Mouse (Mus musculus): ENCODE measurements at regions not wholly inside any gene's neighbourhood (a gene's known extent, or its start where the extent isn't known, plus 50 kb on each side); places are given as distances from the start of the nearest gene placed in this dataset.

- WGBS: 83% methylated on average over 1 of the region's 1 CpGs
- H3K4me3 ChIP-seq (replicated peaks; ENCODE audit: extremely low read depth, low read depth, low read length): no peak overlapping the region
- no peak for DNase-seq
These were observed 101.4 kb upstream of the Dazl start for GRCm38 (mm10) chr17:50394801-50395200.

GRCm38 (mm10) chr17:50395669-50396068 is 102.2 kb upstream of the Dazl start:
- TF ChIP-seq POLR2A (IDR thresholded peaks at IDR 0.05; ENCODE audit: borderline replicate concordance, extremely low read depth, low read depth, low read length) (no peak), CTCF (IDR thresholded peaks at IDR 0.05; ENCODE audit: insufficient read depth, low read length) (no peak)
- DNase-seq: no peak
- 96% methylated on average over 11 of the region's 11 CpGs for WGBS

More at GRCm38 (mm10) chr17:50394801-50395200, 101.4 kb upstream of the Dazl start:
- H3K4me1 ChIP-seq (ENCODE audit: control insufficient read depth, insufficient read depth, low read length): no peaks in the 10 kb centered on the region
- TF ChIP-seq CTCF (IDR thresholded peaks at IDR 0.05; ENCODE audit: insufficient read depth, low read length) (no peak), POLR2A (IDR thresholded peaks at IDR 0.05; ENCODE audit: borderline replicate concordance, extremely low read depth, low read depth, low read length) (no peak)

GRCm38 (mm10) chr17:50397324-50397723 is 103.9 kb upstream of the Dazl start:
- DNase-seq: no peak
- WGBS: 39% methylated on average over 4 of the region's 4 CpGs
- no peaks in the 10 kb centered on the region for H3K4me1 ChIP-seq (ENCODE audit: control insufficient read depth, insufficient read depth, low read length)
- no peak overlapping the region for H3K4me3 ChIP-seq (replicated peaks; ENCODE audit: extremely low read depth, low read depth, low read length)
- no peak for TF ChIP-seq POLR2A (IDR thresholded peaks at IDR 0.05; ENCODE audit: borderline replicate concordance, extremely low read depth, low read depth, low read length)
- TF ChIP-seq CTCF (IDR thresholded peaks at IDR 0.05; ENCODE audit: insufficient read depth, low read length): no peak

More at GRCm38 (mm10) chr17:50395669-50396068, 102.2 kb upstream of the Dazl start:
- Histone ChIP-seq H3K4me3 (replicated peaks; ENCODE audit: extremely low read depth, low read depth, low read length) (no peak overlapping the region), H3K4me1 (ENCODE audit: control insufficient read depth, insufficient read depth, low read length) (no peaks in the 10 kb centered on the region)

GRCm38 (mm10) chr17:50407249-50407990 is 101.8 kb upstream of the Plcl2 start:
- TF ChIP-seq CTCF (IDR thresholded peaks at IDR 0.05; ENCODE audit: insufficient read depth, low read length) (no peak), POLR2A (IDR thresholded peaks at IDR 0.05; ENCODE audit: borderline replicate concordance, extremely low read depth, low read depth, low read length) (no peak)
- DNase-seq: no peak
- WGBS: 49% methylated on average over 11 of the region's 11 CpGs
- H3K4me1 ChIP-seq (ENCODE audit: control insufficient read depth, insufficient read depth, low read length): no peaks in the 10 kb centered on the region
- no peak overlapping the region for H3K4me3 ChIP-seq (replicated peaks; ENCODE audit: extremely low read depth, low read depth, low read length)

- TF ChIP-seq CTCF (IDR thresholded peaks at IDR 0.05; ENCODE audit: insufficient read depth, low read length) (no peak), POLR2A (IDR thresholded peaks at IDR 0.05; ENCODE audit: borderline replicate concordance, extremely low read depth, low read depth, low read length) (no peak)
- H3K4me1 ChIP-seq (ENCODE audit: control insufficient read depth, insufficient read depth, low read length): no peaks in the 10 kb centered on the region
- H3K4me3 ChIP-seq (replicated peaks; ENCODE audit: extremely low read depth, low read depth, low read length): no peak overlapping the region
- WGBS: 87% methylated on average over 10 of the region's 10 CpGs
- no peak for DNase-seq
These were observed 100.6 kb upstream of the Plcl2 start for GRCm38 (mm10) chr17:50408581-50408980.

- no peaks in the 10 kb centered on the region for H3K4me1 ChIP-seq (ENCODE audit: control insufficient read depth, insufficient read depth, low read length)
- 98% methylated on average over 3 of the region's 3 CpGs for WGBS
- H3K4me3 ChIP-seq (replicated peaks; ENCODE audit: extremely low read depth, low read depth, low read length): no peak overlapping the region
- TF ChIP-seq POLR2A (IDR thresholded peaks at IDR 0.05; ENCODE audit: borderline replicate concordance, extremely low read depth, low read depth, low read length) (no peak), CTCF (IDR thresholded peaks at IDR 0.05; ENCODE audit: insufficient read depth, low read length) (no peak)
- no peak for DNase-seq
These were observed 99.9 kb upstream of the Plcl2 start for GRCm38 (mm10) chr17:50409271-50409670.

- DNase-seq: no peak
- H3K4me3 ChIP-seq (replicated peaks; ENCODE audit: extremely low read depth, low read depth, low read length): no peak overlapping the region
- no peaks in the 10 kb centered on the region for H3K4me1 ChIP-seq (ENCODE audit: control insufficient read depth, insufficient read depth, low read length)
- TF ChIP-seq CTCF (IDR thresholded peaks at IDR 0.05; ENCODE audit: insufficient read depth, low read length) (no peak), POLR2A (IDR thresholded peaks at IDR 0.05; ENCODE audit: borderline replicate concordance, extremely low read depth, low read depth, low read length) (no peak)
- WGBS: 84% methylated on average over 8 of the region's 8 CpGs
These were observed 99.3 kb upstream of the Plcl2 start for GRCm38 (mm10) chr17:50409895-50410294.

- Histone ChIP-seq H3K4me3 (replicated peaks; ENCODE audit: extremely low read depth, low read depth, low read length) (no peak overlapping the region), H3K4me1 (ENCODE audit: control insufficient read depth, insufficient read depth, low read length) (no peaks in the 10 kb centered on the region)
- WGBS: 98% methylated on average over 3 of the region's 3 CpGs
- no peak for DNase-seq
- TF ChIP-seq CTCF (IDR thresholded peaks at IDR 0.05; ENCODE audit: insufficient read depth, low read length) (no peak), POLR2A (IDR thresholded peaks at IDR 0.05; ENCODE audit: borderline replicate concordance, extremely low read depth, low read depth, low read length) (no peak)
These were observed 98.9 kb upstream of the Plcl2 start for GRCm38 (mm10) chr17:50410296-50410695.

GRCm38 (mm10) chr17:50412446-50412845 is 96.8 kb upstream of the Plcl2 start:
- no peak for TF ChIP-seq POLR2A (IDR thresholded peaks at IDR 0.05; ENCODE audit: borderline replicate concordance, extremely low read depth, low read depth, low read length)
- no peak for TF ChIP-seq CTCF (IDR thresholded peaks at IDR 0.05; ENCODE audit: insufficient read depth, low read length)
- WGBS: 88% methylated on average over 5 of the region's 5 CpGs
- DNase-seq: no peak
- Histone ChIP-seq H3K4me1 (ENCODE audit: control insufficient read depth, insufficient read depth, low read length) (no peaks in the 10 kb centered on the region), H3K4me3 (replicated peaks; ENCODE audit: extremely low read depth, low read depth, low read length) (no peak overlapping the region)

GRCm38 (mm10) chr17:50413916-50414315 is 95.3 kb upstream of the Plcl2 start:
- Histone ChIP-seq H3K4me3 (replicated peaks; ENCODE audit: extremely low read depth, low read depth, low read length) (no peak overlapping the region), H3K4me1 (ENCODE audit: control insufficient read depth, insufficient read depth, low read length) (no peaks in the 10 kb centered on the region)
- 89% methylated on average over 5 of the region's 5 CpGs for WGBS
- DNase-seq: no peak
- TF ChIP-seq CTCF (IDR thresholded peaks at IDR 0.05; ENCODE audit: insufficient read depth, low read length) (no peak), POLR2A (IDR thresholded peaks at IDR 0.05; ENCODE audit: borderline replicate concordance, extremely low read depth, low read depth, low read length) (no peak)

All from lung, adult 2 months (tissue).